Mouse (Mus musculus) limb, embryonic 15.5 days (tissue): ENCODE measurements around the gene Tmpo. TPM values are rescaled to one million over a fixed set of nuclear protein-coding genes. Genes with fewer than 3 reads are reported as not detected.
"Not testable (repeated sequence)": the region's sequence is repeated elsewhere in the genome, so short reads cannot be mapped to it uniquely, and the experiment has no call there.

Source experiments
- ATAC-seq: fragments of 200-750 bp; cut with Nextera tagmentation; 2 replicates; pipeline ENCODE4 v1.8.0; 2017; ENCODE audit warnings: low read depth, moderate TSS enrichment; ENCODE audit not compliant: insufficient number of reproducible peaks, low FRiP score, low TSS enrichment
- H3K27ac ChIP-seq: fragments of 300-500 bp; sonication (generic); 2 replicates; pipeline ENCODE4 v1.5.1; 2015; ENCODE audit warnings: moderate library complexity, mild to moderate bottlenecking, inconsistent platforms
- H3K27me3 ChIP-seq: fragments of 300-500 bp; sonication (generic); 2 replicates; pipeline ENCODE4 v1.6.1; 2015; ENCODE audit warnings: inconsistent platforms
- H3K36me3 ChIP-seq: fragments of 300-500 bp; sonication (generic); 2 replicates; pipeline ENCODE4 v1.6.1; 2015; ENCODE audit warnings: inconsistent platforms
- H3K4me1 ChIP-seq: fragments of 300-500 bp; sonication (generic); 2 replicates; pipeline ENCODE4 v1.6.1; 2015; ENCODE audit warnings: inconsistent platforms
- H3K4me2 ChIP-seq: fragments of 300-500 bp; sonication (generic); 2 replicates; pipeline ENCODE4 v1.6.1; 2015; ENCODE audit warnings: mild to moderate bottlenecking, inconsistent platforms
- H3K4me3 ChIP-seq: fragments of 300-500 bp; sonication (generic); 2 replicates; pipeline ENCODE4 v1.5.1; 2015; ENCODE audit warnings: mild to moderate bottlenecking, inconsistent platforms
- H3K9ac ChIP-seq: fragments of 300-500 bp; sonication (generic); 2 replicates; pipeline ENCODE4 v1.6.1; 2015; ENCODE audit warnings: inconsistent platforms
- H3K9me3 ChIP-seq: fragments of 300-500 bp; sonication (generic); 2 replicates; pipeline ENCODE4 v1.6.1; 2016; ENCODE audit warnings: inconsistent platforms
- WGBS: fragments of 180-500 bp; shearing (Covaris S2); methylation state at CpG from one replicate; pipeline ENCODE4 v1.1.7; 2015; 5-methylcytosine and 5-hydroxymethylcytosine counted together
- polyA plus RNA-seq: library from polyadenylated mRNA; unstranded; fragments of >200 nt; fragmentation: Nextera tagmentation; extraction: Ambion mirVana; gene quantifications from 2 replicates; pipeline ENCODE4 v1.2.1, GENCODE M21; 2015

Tmpo gene
- polyA plus RNA-seq, 1 experiment from 2014 or later, result 201 TPM

DNA sequence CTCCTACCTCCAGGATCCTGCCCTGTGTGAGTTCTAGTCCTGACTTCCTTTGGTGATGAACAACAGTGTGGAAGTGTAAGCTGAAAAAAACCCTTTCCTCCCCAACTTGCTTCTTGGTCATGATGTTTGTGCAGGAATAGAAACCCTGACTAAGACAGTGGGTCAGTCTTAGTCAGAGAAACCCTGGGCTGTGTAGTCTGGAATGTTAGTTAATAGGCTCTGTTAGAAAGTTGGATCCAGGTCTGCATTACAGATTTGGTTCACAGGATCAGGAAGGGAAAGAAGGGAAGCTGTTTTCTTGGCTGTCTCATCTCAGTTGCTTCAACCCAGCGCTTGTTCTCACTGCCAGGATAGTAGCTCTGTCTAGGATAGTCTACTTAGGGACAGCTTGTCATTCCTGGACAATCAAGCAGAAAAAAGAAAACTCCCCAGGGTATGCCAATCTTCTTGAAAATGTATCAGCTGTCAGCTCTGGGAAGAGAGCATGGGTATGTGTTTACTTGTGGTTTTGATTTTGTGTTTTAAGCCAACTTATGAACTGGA, 18.2 kb upstream of the Tmpo start:
- H3K27ac ChIP-seq, result no peak overlapping the region
- H3K36me3 ChIP-seq, result no peaks in the 10 kb centered on the region
- H3K9ac ChIP-seq, result no peak overlapping the region
- ATAC-seq, result no peak
- H3K4me2 ChIP-seq, result no peak overlapping the region
- WGBS, result 73% methylated on average over 1 of the region's 1 CpGs
- no peaks in the 10 kb centered on the region for H3K9me3 ChIP-seq
- H3K4me3 ChIP-seq, result no peak overlapping the region
- H3K27me3 ChIP-seq, result no peaks in the 10 kb centered on the region
- H3K4me1 ChIP-seq, result no peaks in the 10 kb centered on the region

GRCm38 (mm10) chr10:91197704-91198103, 16.6 kb upstream of the Tmpo start:
- Histone ChIP-seq H3K4me2 (no peak overlapping the region), H3K4me1 (no peaks in the 10 kb centered on the region), H3K9ac (no peak overlapping the region), H3K27ac (no peak overlapping the region), H3K9me3 (no peaks in the 10 kb centered on the region), H3K27me3 (no peaks in the 10 kb centered on the region), H3K4me3 (no peak overlapping the region), H3K36me3 (no peaks in the 10 kb centered on the region)
- 91% methylated on average over 8 of the region's 8 CpGs for WGBS
- ATAC-seq, result no peak

DNA sequence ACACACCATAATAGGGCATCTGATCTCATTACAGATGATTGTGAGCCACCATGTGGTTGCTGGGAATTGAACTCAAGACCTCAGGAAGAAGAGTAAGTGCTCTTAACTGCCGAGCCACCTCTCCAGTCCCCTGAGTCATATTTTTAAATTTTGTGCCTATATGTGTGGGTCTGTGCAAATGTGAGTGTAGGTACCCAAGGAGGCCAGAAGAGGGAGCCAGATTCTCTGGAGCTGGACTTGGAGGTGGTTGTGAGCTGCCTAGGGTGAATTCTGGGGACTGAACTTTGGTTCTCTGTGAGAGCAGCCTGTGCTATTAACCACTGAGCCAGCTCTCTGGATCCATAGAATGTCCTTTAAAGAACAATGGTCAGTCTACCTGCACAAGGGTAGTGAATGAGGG, 15.7 kb upstream of the Tmpo start:
- Histone ChIP-seq H3K9ac (no peak overlapping the region), H3K4me2 (no peak overlapping the region), H3K4me1 (no peaks in the 10 kb centered on the region), H3K27ac (no peak overlapping the region), H3K27me3 (no peaks in the 10 kb centered on the region), H3K9me3 (no peaks in the 10 kb centered on the region), H3K36me3 (no peaks in the 10 kb centered on the region), H3K4me3 (no peak overlapping the region)
- no peak for ATAC-seq
- 86% methylated on average over 1 of the region's 1 CpGs for WGBS

DNA sequence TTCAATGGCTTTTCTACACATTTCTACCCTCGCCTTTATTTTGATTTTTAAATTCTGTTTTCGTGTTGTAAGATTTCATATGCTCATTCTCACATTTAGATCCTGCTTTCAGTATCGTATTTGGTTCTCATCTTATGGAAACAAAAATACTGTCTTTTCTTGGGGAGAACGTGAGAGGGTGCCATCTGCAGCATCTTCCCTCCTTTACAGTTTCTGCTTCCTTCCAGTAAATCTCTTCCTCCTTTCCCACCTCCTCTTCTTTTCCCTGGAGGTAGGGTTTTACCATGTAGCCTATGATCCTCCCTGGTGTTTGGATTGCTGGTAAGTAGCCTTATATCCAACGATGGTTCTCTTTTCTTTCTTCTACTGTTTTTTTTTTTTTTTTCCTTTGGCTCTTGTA, 14.6 kb upstream of the Tmpo start:
- ATAC-seq, result no peak
- H3K36me3 ChIP-seq, result no peaks in the 10 kb centered on the region
- H3K4me2 ChIP-seq, result no peak overlapping the region
- no peak overlapping the region for H3K4me3 ChIP-seq
- H3K4me1 ChIP-seq, result no peaks in the 10 kb centered on the region
- no peaks in the 10 kb centered on the region for H3K9me3 ChIP-seq
- no peaks in the 10 kb centered on the region for H3K27me3 ChIP-seq
- no peak overlapping the region for H3K9ac ChIP-seq
- H3K27ac ChIP-seq, result no peak overlapping the region
- 75% methylated on average over 5 of the region's 5 CpGs for WGBS

- Histone ChIP-seq H3K9ac (no peak overlapping the region), H3K4me1 (no peaks in the 10 kb centered on the region), H3K4me2 (no peak overlapping the region), H3K4me3 (no peak overlapping the region), H3K27ac (no peak overlapping the region), H3K36me3 (no peaks in the 10 kb centered on the region), H3K9me3 (no peaks in the 10 kb centered on the region), H3K27me3 (no peaks in the 10 kb centered on the region)
- ATAC-seq, result no peak
- WGBS, result 82% methylated on average over 14 of the region's 14 CpGs
Measured at GRCm38 (mm10) chr10:91195091-91195490, 14.0 kb upstream of the Tmpo start.

DNA sequence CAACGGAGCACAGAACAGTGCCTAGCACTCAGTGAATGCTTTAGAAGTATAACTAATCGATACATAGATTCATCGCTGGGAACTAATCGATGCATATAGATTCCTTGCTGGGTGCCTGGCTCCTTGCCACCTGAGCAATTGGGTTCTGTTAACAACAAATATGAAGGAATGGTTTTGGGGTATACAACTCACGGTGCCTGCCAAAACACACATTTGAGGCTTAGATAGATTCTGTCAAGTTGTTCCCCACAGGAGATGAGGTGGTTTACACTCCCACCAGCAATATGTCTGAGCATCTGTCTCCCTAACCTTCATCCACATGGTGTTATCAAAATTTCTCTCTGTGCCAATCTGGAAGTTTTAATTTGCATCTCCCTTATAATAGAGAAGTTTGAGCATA, 10.7 kb upstream of the Tmpo start:
- ATAC-seq, result no peak
- 95% methylated on average over 5 of the region's 5 CpGs for WGBS
- Histone ChIP-seq H3K4me2 (no peak overlapping the region), H3K4me1 (peaks cover 12% of the 10 kb centered on the region), H3K9me3 (no peaks in the 10 kb centered on the region), H3K27ac (no peak overlapping the region), H3K4me3 (no peak overlapping the region), H3K9ac (no peak overlapping the region), H3K27me3 (no peaks in the 10 kb centered on the region), H3K36me3 (no peaks in the 10 kb centered on the region)

GRCm38 (mm10) chr10:91189476-91189875, 8.4 kb upstream of the Tmpo start:
- no peaks in the 10 kb centered on the region for H3K27me3 ChIP-seq
- no peaks in the 10 kb centered on the region for H3K36me3 ChIP-seq
- peaks cover 13% of the 10 kb centered on the region for H3K4me1 ChIP-seq
- no peak overlapping the region for H3K27ac ChIP-seq
- 94% methylated on average over 6 of the region's 6 CpGs for WGBS
- H3K4me3 ChIP-seq, result no peak overlapping the region
- H3K4me2 ChIP-seq, result no peak overlapping the region
- no peak for ATAC-seq
- H3K9ac ChIP-seq, result no peak overlapping the region
- H3K9me3 ChIP-seq, result no peaks in the 10 kb centered on the region

DNA sequence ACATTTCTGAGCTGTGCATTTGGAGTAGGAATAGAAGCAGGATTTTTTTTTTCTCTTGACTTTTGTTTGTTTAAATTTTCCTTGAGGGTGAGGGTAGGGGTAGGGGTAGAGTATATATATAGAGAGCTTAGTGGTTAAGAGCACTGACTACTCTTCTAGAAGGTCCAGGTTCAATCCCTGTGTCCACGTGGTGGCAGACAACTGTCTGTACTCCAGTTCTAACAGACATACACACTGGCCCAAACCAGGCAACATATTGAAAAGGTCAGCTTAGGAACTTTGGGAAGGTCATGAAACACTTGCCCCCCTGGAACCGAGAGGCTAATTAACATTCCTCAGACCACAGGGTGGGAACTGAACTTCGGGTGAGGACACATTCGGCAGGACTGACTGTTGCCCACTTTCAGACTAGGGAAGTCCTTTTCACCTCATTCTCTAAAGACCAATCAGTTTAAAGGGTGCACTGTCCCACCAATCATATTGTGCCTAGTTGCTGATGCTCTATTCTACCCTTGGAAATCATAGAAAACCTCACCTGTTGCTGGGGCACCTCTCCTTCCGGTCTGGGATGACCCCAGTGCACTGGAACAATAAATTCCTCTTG, 7.7 kb upstream of the Tmpo start:
- no peak for ATAC-seq
- H3K27ac ChIP-seq, result no peak overlapping the region
- no peak overlapping the region for H3K4me3 ChIP-seq
- peaks cover 14% of the 10 kb centered on the region for H3K4me1 ChIP-seq
- H3K4me2 ChIP-seq, result no peak overlapping the region
- H3K36me3 ChIP-seq, result no peaks in the 10 kb centered on the region
- H3K9ac ChIP-seq, result no peak overlapping the region
- H3K9me3 ChIP-seq, result no peaks in the 10 kb centered on the region
- WGBS, result 69% methylated on average over 5 of the region's 5 CpGs
- H3K27me3 ChIP-seq, result no peaks in the 10 kb centered on the region

- peak overlapping the region; percentile 91 for H3K27ac ChIP-seq
- no peaks in the 10 kb centered on the region for H3K36me3 ChIP-seq
- under 1% methylated on average over 15 of the region's 15 CpGs for WGBS
- H3K9me3 ChIP-seq, result no peaks in the 10 kb centered on the region
- H3K4me1 ChIP-seq, result peaks cover 23% of the 10 kb centered on the region
- peak overlapping the region; percentile 53 for H3K4me2 ChIP-seq
- H3K9ac ChIP-seq, result peak overlapping the region; percentile 67; the same call in 1 of the 2 replicates
- peak overlapping the region; percentile 43 for H3K4me3 ChIP-seq
- no peaks in the 10 kb centered on the region for H3K27me3 ChIP-seq
- no peak for ATAC-seq
Measured at GRCm38 (mm10) chr10:91187872-91188271, 6.8 kb upstream of the Tmpo start.

DNA sequence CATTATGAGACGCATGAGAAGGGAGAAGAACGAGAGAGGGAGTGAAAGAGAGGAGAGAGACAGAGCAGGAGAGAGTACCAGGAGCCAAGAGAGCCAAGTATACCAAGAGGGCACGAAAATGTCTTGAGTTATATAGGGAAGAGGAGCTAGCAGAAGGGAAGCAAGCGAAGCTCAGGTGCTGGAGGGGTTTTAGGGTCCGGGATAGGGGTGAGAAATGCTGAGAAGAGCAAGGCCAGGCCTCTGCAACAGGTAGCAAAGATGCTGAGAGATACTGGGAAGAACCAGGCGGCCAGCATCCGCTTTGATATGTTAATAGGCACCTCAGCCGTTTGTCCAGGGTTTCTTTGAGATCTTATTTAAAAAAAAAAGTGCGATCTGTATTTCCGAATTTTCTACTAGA, 6.2 kb upstream of the Tmpo start:
- Histone ChIP-seq H3K36me3 (no peaks in the 10 kb centered on the region), H3K27ac (peak overlapping the region; percentile 91), H3K4me3 (peak overlapping the region; percentile 43), H3K9ac (peak overlapping the region; percentile 67; the same call in 1 of the 2 replicates), H3K27me3 (no peaks in the 10 kb centered on the region), H3K4me2 (peak overlapping the region; percentile 53), H3K9me3 (no peaks in the 10 kb centered on the region), H3K4me1 (peaks cover 23% of the 10 kb centered on the region)
- no peak for ATAC-seq
- 36% methylated on average over 10 of the region's 10 CpGs for WGBS

- H3K36me3 ChIP-seq, result no peaks in the 10 kb centered on the region
- H3K27ac ChIP-seq, result no peak overlapping the region
- H3K4me3 ChIP-seq, result no peak overlapping the region
- no peak for ATAC-seq
- no peak overlapping the region for H3K4me2 ChIP-seq
- 91% methylated on average over 2 of the region's 2 CpGs for WGBS
- no peaks in the 10 kb centered on the region for H3K27me3 ChIP-seq
- peaks cover 24% of the 10 kb centered on the region for H3K4me1 ChIP-seq
- no peak overlapping the region for H3K9ac ChIP-seq
- H3K9me3 ChIP-seq, result no peaks in the 10 kb centered on the region
Measured at GRCm38 (mm10) chr10:91185721-91186120, 4.6 kb upstream of the Tmpo start.

- H3K4me1 ChIP-seq, result peaks cover 31% of the 10 kb centered on the region
Measured at GRCm38 (mm10) chr10:91184893-91185292, 3.8 kb upstream of the Tmpo start.

DNA sequence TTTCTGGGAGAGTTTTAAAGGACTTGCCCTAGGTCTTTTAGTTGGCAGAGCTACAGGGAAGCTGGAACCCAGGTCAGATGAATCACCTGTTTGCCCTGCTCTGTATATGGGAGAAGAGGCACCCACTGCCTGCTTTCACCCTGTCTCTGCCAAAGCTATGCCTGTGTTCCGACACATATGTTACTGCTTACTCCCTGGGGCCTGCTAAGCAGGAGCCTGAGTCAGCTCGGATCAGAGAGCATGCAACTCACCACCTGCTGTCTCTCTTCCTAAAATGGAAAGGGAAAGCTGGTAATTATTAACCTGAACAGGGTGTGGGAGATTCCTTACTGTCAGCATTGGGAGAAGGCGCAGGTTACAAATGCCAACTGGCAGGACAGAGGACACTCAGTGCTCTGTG, 2.2 kb upstream of the Tmpo start:
- no peak for ATAC-seq
- Histone ChIP-seq H3K4me3 (no peak overlapping the region), H3K36me3 (no peaks in the 10 kb centered on the region), H3K9ac (no peak overlapping the region), H3K27me3 (no peaks in the 10 kb centered on the region), H3K4me1 (peaks cover 33% of the 10 kb centered on the region), H3K27ac (peak overlapping the region; percentile 100), H3K9me3 (no peaks in the 10 kb centered on the region), H3K4me2 (0 out of 2 replicates have a peak overlapping the region, but pooled peaks have one; percentile 40)
- 29% methylated on average over 3 of the region's 3 CpGs for WGBS

More at GRCm38 (mm10) chr10:91184893-91185292, 3.8 kb upstream of the Tmpo start:
- not testable (repeated sequence) for H3K27ac ChIP-seq, H3K4me3 ChIP-seq, ATAC-seq, H3K27me3 ChIP-seq, H3K9me3 ChIP-seq, H3K4me2 ChIP-seq, H3K36me3 ChIP-seq, H3K9ac ChIP-seq
- WGBS, result 72% methylated on average over 5 of the region's 5 CpGs
